Mouse (Mus musculus): ENCODE data around the gene Abat.

GRCm38 (mm10) chr16:8584248-8584647, 71.0 kb downstream of the Abat start:
- TF ChIP-seq POLR2A (IDR thresholded peaks at IDR 0.05; ENCODE audit: low read depth, low read length) (no peak), CTCF (IDR thresholded peaks at IDR 0.05; ENCODE audit: borderline replicate concordance, insufficient read depth, low read length) (no peak)
